Mouse (Mus musculus) monocyte, adult 2 months (primary cell): ENCODE results near the gene Kctd12.

Source experiments
- DNase-seq, 2 experiments: peaks; one replicate each; pipeline ENCODE4 v3.0.0; 2022; ENCODE audit warnings: low spot score in 2 of 2, low read depth in 1 of 2

The Kctd12 gene

DNA sequence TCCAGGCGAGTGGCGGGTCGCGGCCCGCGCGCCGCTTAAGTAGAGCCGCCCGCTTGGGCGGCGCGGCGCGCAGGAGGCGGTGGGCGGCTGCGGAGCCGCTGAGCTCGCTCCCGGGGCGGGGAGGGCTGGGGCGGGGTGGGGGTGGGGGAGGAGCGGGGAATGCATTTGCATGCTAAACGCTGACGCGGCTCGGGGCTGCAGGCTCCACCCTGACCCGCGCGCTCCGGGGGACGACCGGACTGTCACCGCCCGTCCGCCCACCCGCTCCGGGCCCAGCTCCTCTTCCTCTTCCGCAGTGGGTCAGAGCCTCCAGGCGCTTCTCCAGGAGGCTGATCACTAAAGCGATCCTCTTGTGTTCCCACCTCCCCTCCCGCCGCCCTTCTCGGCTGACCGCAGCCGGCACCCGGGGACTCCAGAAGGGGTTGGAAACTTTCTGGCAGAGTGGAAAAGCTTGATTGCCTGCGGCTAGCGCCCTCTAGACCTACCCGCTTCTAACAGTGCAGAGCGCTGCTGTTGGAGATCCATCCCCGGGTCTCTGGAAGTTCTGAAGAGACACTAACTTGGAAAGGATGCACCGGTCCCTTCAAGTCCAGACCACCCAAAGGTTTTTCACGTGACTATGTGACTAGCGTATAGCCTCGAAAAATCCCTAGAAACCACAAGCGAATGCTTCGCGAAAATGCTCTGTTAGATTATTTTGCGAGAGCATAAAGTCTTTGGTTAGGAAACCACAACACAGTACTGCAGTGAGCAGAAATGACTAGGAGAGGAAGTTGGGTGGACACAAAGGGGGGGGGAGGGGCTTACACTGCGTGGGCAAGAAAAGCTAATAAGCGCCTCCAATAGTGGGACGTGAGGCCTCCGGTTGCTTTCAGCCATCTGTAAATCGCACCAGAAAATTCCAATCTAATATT is at the start of gene Kctd12:
TSS of gene Kctd12 (minus strand) at position 11 of the 914 bp plus-strand sequence.
- DNase-seq = peak; percentile 51 to 76

DNA sequence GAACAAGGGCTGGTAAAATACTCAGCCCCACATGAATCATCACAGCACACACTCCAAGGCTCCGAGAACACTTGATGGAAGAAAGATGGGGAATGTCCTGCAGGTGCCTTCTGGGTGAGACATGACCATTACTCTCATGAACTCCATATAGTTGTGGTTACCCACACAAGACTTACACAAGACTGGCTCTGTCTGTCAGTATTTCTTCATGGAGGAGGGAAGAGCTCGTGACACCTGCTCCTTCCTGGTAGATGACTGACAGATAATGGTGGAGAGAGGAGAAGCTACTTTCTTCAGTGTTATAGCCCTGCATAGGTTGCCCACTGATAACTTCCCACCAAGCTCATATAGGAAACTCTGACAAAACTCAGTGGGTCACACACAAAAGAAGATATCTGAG is 46.8 kb upstream of the Kctd12 start:
- DNase-seq = no peak

DNA sequence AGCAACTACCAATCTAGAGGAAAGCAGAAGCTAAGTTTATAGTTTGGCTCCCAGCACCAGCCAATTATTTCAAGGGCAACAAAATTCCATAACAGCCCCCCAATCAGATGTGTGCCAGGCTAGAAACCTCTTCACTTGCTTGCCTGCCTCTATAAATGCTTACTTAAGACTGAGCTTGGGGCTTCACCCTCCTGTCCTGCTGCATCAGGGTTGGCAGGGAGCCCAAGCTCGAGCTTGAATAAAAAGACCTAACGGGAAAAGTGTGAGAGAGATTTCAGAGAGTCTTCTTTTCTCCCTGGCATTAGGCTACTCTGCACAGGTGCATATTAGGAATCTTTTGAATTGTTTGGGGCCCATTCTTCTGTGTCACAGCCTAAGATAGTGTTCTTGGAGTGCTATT is 37.6 kb upstream of the Kctd12 start:
- DNase-seq = no peak

DNA sequence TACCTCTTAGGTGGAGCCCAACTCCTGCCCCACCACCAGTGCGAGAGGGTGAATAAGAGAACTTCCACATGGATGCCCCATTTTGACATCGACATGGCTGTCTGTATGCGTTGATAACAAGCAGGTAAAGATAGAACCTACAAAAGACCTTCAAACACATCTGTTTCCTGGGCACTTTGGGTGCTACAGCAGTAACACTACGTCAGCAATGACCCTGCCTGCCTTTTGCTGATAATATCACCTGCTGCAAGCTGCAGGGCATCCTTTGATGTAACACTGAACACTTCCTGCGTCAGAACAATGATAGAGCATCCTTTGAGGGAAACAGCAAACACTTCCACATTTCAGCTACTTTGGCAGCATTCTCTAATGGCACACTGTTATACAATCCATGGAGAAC is 34.6 kb upstream of the Kctd12 start:
- no peak for DNase-seq

DNA sequence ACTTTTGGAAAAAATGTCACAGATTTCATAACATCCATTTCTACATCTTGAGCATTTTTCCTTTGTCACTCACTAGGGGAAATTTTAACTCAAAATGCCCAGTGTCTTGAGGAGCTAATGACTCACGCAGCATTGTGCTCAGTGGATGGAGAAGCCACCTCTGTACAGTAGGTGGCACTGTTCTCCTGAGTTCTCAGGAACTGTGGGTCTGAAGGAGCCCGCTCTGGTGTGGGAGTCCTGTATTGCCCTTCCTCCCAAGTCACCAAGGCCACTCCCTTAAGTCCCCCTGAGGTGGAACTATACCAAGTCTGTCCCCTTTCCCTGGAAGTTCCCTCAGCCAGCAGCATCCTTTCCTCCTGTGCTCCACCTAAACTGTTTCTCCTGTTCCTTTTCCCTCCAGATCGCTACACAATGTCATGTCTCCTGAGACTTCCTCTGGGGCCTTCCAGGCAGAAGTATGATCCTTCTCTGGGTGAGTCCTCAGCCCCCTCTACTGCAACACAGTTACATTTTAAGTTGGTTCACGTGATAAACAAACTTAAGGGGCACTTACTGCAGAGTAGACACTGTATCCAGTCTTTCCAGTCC is 30.2 kb upstream of the Kctd12 start:
- peak in 1 of 2 experiments; percentile 61 for DNase-seq

DNA sequence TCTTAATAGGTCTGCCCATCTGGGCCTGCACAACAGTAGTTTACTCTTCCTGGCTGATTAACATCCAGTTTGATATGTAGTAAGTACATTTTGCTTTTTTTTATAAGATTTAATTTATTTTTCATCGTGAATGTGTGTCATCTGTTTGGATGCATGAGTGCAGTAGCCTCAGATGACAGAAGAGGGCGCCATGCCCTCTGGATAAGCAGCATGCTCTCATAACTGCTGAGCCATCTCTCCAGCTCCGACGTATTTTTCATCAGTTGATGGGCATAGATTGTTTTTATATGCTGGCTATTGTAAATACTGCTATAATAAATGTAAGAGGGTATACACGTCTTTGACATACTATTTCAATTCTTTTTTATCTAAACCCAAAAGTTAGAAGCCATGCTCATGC is 29.3 kb upstream of the Kctd12 start:
- DNase-seq = peak in 1 of 2 experiments; percentile 22

DNA sequence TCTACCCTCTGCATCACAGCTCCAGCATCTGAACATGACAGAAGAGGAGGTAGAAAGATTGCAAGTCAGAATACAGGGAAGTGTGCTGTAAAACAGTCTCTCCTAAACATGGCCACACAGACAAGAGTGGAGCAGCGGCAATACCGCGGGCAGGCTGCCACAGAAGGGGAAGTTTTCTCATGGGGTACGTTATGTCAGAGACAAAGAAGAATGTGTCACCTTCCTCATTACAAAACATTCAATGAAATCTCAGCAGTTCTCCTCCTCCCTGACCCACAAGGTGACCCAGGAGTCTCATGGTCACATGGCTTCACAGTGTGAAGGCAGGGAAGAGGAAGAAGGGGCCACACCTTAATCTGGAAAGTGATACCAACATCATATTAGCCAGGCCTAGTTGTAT is 25.3 kb upstream of the Kctd12 start:
- peak; percentile 74 to 83 for DNase-seq

DNA sequence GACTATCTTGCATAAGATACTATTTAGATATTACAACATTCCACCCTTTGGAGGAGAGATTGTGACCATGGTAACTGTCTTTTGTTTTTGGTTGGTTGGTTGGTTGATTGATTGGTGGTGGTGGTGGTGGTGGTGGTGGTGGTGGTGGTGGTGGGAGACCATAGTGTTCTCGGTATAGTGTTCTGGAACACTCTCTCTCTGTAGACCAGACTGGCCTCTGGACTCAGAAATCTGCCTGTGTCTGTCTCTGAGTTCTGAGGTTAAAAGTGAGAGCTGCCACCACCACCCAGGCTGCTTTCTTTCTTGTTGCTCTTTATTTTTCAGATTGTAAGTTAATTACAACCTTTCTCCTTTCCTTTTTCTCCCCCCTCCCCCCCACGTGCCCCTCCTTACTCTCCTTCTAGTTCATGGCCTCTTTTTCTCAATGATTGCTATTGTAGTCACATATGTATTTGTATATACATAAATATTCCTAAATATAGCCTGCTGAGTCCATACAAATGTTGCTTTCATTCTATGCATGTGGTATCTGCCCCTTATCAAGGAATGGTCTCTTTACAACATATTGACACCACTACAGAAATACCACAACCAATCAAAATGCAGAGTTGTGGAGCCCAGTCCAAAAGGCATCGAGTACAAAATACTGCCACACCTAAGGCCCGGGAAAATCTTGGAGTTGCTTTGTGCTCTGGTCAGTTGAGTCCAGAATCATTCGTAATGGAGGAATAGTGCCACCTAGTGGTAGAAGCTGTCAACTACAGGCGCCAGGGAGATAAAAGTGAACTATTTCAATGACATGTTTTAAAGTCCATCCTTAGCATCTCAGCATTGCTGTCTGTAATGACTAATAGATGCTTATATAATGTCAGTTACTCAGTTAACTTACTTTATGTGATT is 12.5 kb upstream of the Kctd12 start:
- peak in 1 of 2 experiments; percentile 49 for DNase-seq

DNA sequence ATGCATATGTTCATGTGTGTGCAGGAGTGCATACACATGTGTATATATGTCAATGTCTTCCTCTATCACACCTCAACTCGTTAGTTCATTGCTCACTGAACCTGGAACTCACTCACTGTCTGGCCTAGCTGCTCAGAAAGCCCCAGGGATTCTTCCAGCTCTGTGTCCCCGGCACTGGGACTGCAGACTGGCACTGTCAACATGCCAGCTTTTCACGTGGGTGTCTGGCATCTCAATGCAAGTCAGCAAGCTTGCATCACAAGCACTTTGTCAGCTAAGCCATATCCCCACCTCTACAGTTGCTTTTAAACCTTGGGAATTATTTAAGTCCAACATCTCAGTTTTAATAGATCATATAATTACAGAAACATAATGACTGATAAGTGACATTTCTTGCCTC is 8.3 kb upstream of the Kctd12 start:
- DNase-seq = no peak

DNA sequence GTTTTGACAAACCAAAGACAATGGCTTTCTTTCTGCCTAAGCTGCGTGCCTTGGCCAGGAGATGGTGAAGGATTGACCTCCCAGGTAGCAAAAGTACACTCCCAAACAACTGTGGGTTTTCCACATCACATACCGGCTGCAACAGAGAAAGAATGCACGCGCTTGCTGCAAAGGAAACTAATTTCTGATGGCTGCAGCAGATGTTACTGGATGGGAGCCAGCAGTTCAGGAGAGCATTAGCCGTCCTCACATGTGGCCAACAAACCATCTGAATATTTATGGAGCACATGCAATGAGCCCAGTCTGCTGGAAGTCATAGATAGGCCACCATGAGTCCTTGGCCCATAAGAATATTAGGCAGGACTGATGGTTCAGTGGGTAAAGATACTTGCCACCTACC is 7.4 kb upstream of the Kctd12 start:
- DNase-seq = no peak

DNA sequence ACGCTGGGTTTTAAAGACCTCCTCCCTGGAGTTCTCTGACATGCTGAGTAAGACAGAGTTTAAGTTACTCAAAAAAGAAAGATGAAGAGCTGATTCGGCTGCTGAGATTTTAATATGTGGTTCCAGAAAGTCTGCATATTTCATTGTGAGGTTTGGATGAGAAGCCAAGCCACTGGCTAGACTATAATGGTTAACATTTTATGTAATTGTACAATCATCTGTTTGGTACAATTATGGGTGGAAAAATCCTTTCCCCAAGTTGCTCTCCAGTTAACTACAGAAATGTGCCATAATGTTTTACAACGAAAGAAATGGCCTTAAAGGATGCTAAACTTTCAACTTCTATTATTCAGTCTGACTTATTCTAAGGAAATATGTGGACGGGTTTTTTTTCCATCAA is 6.8 kb upstream of the Kctd12 start:
- no peak for DNase-seq

DNA sequence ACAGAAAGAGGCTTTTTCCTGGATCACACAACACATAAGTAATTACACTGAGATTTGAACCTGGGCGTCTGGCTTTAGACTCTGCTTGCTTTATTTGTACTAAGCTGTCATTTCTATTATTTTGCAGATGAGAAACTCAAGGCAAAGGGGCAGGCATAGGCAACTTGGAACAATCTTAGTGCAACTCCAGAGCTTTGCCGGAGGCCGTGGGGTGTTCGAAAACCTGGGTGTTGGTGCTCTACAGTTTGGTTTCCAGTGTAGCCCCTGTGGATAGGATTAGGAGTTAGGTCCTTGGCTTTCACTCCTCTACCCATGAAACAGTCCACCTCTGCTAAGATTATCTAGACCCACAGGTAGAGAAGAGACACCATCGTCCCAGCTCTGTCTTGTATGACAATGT is 5.2 kb upstream of the Kctd12 start:
- no peak for DNase-seq

DNA sequence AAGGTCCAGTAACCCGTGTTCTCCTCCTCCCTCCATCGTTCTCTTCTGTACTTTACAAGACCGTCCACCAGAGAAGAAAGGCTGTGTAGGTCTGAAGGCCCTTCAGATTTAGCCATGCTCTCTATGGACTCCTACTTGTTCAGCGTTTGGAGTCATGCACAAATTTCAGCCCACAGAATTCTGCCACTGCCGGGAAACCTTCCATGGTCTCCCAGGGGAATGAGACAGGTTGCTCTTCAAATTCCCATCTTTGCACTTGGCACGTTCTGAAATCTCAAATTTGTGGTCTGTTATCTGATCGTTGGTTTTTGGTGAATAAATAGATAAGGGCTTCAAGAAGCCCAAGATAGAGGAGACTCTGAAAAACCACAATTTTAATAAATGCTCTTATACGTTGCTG is 1.2 kb upstream of the Kctd12 start:
- no peak for DNase-seq

DNA sequence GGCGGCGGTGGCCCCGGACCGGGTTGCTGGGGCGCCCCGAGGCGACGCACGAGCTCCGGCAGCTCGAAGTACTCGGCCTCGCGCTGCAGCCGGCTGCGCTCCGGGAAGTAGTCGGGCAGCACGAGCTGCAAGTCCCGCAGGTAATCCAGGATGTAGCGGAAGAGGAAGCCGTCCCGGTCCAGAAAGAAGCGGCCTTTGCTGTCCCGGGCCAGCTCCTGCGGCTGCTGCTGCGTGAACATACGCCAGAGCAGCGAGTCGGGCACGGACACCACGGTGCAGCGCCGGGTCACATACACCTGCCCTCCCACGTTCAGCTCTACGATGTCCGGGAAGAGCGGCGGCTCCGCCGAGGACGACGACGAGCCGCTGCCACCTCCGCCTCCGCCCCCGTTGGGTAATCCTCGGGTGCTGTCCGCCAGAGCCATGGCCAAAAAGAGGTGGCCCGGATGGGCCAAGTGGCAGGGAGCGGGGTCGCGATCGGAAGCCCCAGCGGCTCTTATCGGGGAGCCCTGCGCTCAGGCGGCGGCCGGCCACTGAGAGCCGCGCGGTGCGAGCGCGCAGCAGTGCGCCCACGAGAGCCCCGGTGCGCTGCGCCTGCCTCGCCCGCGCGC is 316 bp downstream of the Kctd12 start:
- peak in 1 of 2 experiments; percentile 63 for DNase-seq

DNA sequence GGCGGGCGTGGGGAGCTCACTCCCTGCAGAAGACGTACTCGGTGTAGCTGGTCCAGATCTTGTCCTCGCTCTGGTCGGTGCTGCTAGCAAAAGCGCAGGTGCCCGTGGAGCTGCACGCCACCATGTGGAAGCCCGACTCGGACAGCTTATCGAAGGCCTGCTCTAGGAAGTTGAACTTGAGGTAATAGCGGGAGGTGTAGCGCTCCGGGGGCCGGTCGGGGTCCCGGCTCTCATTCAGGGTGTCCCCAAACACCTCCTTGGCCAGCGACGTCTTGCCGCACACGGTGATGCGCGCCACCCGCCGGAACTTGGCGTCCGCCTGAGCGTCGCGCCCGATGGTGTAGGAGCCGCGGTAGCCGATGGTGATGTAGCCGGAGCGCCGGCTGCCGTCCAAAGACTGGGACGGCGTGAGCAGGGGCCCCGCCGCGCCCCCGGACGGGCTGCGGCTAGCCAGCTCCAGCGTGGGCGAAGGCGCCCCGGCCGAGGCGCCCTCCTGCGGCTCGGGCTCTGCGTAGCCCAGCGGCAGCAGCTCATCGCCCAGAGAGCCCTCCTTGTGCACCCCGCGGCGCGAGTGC is 909 bp downstream of the Kctd12 start:
- peak in 1 of 2 experiments; percentile 54 for DNase-seq

DNA sequence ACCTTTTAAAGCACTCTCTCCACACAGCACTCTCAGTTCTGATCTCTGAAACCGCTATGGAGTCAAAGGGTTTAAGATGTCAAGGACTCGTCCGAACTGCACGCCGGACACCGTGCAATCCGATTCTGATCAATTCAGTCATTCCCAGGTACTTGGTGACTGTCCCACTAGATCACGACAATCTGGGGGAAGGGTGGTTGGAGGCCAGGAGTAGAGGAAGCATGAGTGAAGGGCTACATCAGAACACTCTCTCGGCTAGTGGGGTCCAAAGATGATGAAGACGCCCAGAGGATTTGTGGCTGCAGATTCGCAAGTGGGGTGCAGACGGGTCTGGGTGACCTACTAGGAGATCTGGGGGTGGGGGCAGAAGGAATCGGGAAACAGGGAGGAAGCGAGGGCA is 1.5 kb downstream of the Kctd12 start:
- DNase-seq = peak in 1 of 2 experiments; percentile 14

DNA sequence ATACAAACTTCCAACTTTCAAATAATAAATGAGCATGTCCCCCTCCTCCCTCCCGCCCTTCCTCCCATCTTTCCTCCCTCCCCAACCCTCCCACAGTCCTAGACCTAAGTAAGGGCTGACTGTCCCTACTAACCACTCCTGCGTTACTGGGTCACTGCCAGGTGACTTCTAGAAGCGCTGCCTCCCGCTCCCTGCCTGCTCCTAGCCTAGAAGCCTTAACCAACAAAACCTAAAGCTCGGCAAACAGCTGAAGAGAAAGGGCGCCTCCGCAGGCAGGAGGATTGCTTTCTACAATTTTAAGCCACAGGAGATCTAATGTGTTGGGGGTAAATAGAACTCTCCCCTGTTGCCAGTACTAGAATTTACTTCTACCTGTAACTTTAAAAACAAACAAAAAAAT is 2.0 kb downstream of the Kctd12 start:
- no peak for DNase-seq

DNA sequence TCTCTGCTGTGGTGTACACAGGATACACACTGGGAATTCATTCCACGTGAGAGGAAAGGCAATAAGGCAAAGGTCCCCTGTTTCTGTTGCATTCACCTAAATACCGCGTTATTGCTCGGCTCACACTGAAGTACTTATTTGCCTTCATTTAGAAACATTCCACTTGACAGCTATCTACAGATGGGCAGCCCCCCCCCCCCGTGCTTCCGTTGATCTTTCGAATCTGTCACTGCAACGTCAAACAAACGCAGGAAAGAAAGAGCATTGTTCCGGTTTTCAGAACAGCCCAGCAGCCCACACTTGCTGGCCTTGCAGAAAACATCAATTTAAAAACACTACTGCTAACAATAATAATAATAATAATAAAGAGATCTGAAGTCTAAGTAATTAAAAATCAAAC is 2.6 kb downstream of the Kctd12 start:
- DNase-seq = no peak

DNA sequence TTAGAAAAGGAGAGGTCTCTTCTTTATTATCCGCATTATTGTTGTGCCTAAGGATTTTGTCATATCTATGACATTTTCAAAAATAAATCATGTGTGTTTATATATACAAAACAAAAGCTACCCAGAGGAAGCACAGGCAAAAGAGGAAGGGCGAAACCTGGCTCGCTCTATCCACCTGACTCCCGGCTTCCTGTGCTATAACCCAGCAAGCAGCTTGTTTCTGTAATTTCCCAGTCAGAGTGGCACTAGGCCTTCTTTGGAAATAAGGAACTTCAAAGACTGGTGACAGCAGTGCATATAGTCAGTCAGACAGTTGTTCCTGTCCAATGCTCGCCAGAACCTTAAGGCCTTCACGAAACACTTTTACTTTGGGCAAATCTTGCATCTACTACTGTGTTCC is 6.6 kb downstream of the Kctd12 start:
- peak; percentile 21 to 46 for DNase-seq

DNA sequence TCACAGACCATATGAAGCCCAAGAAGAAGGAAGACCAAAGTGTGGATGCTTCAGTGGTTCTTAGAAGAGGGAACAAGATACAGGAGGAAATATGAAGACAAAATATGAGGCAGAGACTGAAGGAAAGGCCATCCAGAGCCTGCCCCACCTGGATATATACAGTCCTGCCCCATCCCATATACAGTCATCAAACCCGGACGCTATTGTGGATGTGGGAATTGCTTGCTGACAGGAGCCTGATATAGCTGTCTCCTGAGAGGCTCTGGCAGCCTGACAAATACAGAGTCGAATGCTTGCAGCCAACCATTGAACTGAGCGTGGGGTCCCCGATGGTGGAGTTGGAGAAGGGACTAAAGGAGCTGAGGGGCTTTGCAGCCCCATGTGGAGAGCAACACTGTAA is 13.6 kb downstream of the Kctd12 start:
- DNase-seq = no peak

DNA sequence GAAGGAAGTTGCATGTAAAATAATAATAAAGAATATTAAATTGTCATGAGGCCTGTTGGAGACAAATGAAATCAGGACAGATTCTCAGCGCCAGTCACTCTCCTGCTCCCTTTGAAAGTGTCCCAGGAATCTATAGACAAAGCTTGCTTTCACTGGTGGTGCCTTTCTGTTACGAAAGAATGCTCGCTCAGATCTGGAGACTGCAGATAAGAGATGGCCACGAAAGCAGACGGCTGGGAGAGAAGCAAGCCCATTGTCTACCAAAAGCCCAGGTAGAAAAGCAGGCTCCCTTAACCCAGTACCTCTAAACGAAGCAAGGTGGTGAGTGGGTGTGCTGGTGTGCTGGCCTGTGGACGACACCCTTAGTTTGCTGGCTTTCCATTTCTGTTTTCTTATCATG is 16.2 kb downstream of the Kctd12 start:
- DNase-seq = no peak
